Comparison of ENCODE assay signal across 34 mouse cellular contexts in genomic region chr5:12997440-12997839, GRCm38 (mm10).
"Had no signal": no experiment of that assay in that cellular context is flagged by ENCODE, and none has a peak within 500 bp of the region (broad histone marks: within the 10 kb centered on the region; RNA-seq: fewer than 3 reads in every experiment).

No protein-coding gene starts in this region.

- ATAC-seq: hindbrain, embryonic 16.5 days; hindbrain, postnatal 0 days; inflammation-experienced regulatory T-cells, adult 6 months; intestine, embryonic 15.5 days; intestine, embryonic 16.5 days; intestine, postnatal 0 days had no signal

- H3K4me2 ChIP-seq: heart, embryonic 11.5 days; heart, embryonic 12.5 days; heart, embryonic 13.5 days; heart, embryonic 15.5 days; hindbrain, embryonic 12.5 days; hindbrain, embryonic 13.5 days; hindbrain, embryonic 14.5 days; hindbrain, embryonic 15.5 days; intestine, embryonic 15.5 days; kidney, embryonic 15.5 days had no signal

- H3K9ac ChIP-seq: heart, embryonic 12.5 days; heart, embryonic 13.5 days; heart, embryonic 15.5 days; hindbrain, embryonic 12.5 days; hindbrain, embryonic 13.5 days; hindbrain, embryonic 14.5 days; hindbrain, embryonic 15.5 days; intestine, embryonic 15.5 days; kidney, embryonic 15.5 days had no signal

- DNase-seq: heart, postnatal 10 days; heart, postnatal 14 days; heart, postnatal 36 days; heart, postnatal 4 days; kidney, adult 11 months; kidney, adult 18-20 months; kidney, adult 2 months; kidney, adult 8-10 months; kidney, adult 9 months; kidney, postnatal 10 days; kidney, postnatal 25 days; kidney, postnatal 36 days; kidney, postnatal 4 days; layer of hippocampus, adult 9-11 months; layer of hippocampus, postnatal 36 days had no signal

- H3K4me1 ChIP-seq: heart, embryonic 10.5 days; heart, embryonic 12.5 days; heart, embryonic 13.5 days; heart, embryonic 15.5 days; hindbrain, embryonic 12.5 days; hindbrain, embryonic 13.5 days; hindbrain, embryonic 15.5 days; intestine, embryonic 15.5 days; kidney, embryonic 15.5 days had no signal

- H3K4me3 ChIP-seq: heart, embryonic 10.5 days; heart, embryonic 12.5 days; heart, embryonic 13.5 days; heart, embryonic 15.5 days; hindbrain, embryonic 10.5 days; hindbrain, embryonic 12.5 days; hindbrain, embryonic 13.5 days; hindbrain, embryonic 15.5 days; intestine, embryonic 15.5 days; kidney, embryonic 15.5 days; layer of hippocampus, adult 2 months had no signal

- H3K36me3 ChIP-seq: heart, embryonic 10.5 days; heart, embryonic 12.5 days; heart, embryonic 13.5 days; heart, embryonic 15.5 days; hindbrain, embryonic 10.5 days; hindbrain, embryonic 12.5 days; hindbrain, embryonic 13.5 days; hindbrain, embryonic 15.5 days; intestine, embryonic 15.5 days; kidney, embryonic 15.5 days had no signal

- H3K27me3 ChIP-seq: heart, embryonic 12.5 days; heart, embryonic 13.5 days; heart, embryonic 15.5 days; hindbrain, embryonic 12.5 days; hindbrain, embryonic 13.5 days; hindbrain, embryonic 15.5 days; intestine, embryonic 15.5 days; kidney, embryonic 15.5 days had no signal

- H3K9me3 ChIP-seq: heart, embryonic 10.5 days; heart, embryonic 12.5 days; heart, embryonic 13.5 days; heart, embryonic 15.5 days; hindbrain, embryonic 10.5 days; hindbrain, embryonic 12.5 days; hindbrain, embryonic 13.5 days; hindbrain, embryonic 15.5 days; intestine, embryonic 15.5 days; kidney, embryonic 15.5 days had no signal

- H3K27ac ChIP-seq: heart, embryonic 10.5 days; heart, embryonic 13.5 days; heart, embryonic 15.5 days; hindbrain, embryonic 10.5 days; hindbrain, embryonic 12.5 days; hindbrain, embryonic 13.5 days; hindbrain, embryonic 14.5 days; hindbrain, embryonic 15.5 days; hindbrain, postnatal 0 days; intestine, embryonic 15.5 days; kidney, embryonic 15.5 days; kidney, postnatal 0 days; layer of hippocampus, adult 2 months had no signal
